Mouse (Mus musculus) gastrocnemius, adult 18-20 months (tissue): ENCODE measurements around the gene Otx2. TPM values are rescaled to one million over a fixed set of nuclear protein-coding genes. Genes with fewer than 3 reads are reported as not detected.
"Not testable (repeated sequence)": the region's sequence is repeated elsewhere in the genome, so short reads cannot be mapped to it uniquely, and the experiment has no call there.

Source experiments
- DNase-seq: peaks from one replicate; pipeline ENCODE4 v3.0.0; 2021; ENCODE audit warnings: low spot score
- total RNA-seq, 2 experiments: library from RNA; stranded (reverse); gene quantifications; 2 replicates each; pipeline ENCODE4 v1.2.3; 2021

The Otx2 gene
- total RNA-seq, 2 experiments from 2014 or later = not detected

GRCm38 (mm10) chr14:48655073-48655791, 18.4 kb downstream of the Otx2 start:
- DNase-seq = no peak

GRCm38 (mm10) chr14:48654551-48655072, 19.0 kb downstream of the Otx2 start:
- no peak for DNase-seq

GRCm38 (mm10) chr14:48653676-48654510, 19.7 kb downstream of the Otx2 start:
- DNase-seq = no peak

GRCm38 (mm10) chr14:48653081-48653480, 20.5 kb downstream of the Otx2 start:
- no peak for DNase-seq

DNA sequence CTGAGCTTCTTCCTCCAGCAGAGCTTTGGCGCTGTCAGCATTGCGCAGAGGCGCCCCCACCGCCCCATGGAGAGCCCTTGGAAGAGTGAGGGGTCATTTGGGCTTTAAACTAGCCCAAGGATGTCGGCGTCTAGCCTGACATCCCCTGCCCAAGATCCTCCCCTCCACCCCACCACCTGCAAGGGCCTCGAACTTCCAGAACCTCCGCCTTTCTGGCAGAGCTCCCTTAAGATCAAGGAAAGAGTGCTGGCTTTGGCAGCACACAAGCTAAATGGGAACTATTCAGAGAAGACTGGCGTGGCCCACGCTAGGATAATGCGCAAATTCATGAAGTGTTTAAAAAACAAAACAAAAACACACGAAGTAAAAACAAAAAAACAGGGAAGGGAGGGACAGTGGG, 21.4 kb downstream of the Otx2 start:
- DNase-seq = no peak

DNA sequence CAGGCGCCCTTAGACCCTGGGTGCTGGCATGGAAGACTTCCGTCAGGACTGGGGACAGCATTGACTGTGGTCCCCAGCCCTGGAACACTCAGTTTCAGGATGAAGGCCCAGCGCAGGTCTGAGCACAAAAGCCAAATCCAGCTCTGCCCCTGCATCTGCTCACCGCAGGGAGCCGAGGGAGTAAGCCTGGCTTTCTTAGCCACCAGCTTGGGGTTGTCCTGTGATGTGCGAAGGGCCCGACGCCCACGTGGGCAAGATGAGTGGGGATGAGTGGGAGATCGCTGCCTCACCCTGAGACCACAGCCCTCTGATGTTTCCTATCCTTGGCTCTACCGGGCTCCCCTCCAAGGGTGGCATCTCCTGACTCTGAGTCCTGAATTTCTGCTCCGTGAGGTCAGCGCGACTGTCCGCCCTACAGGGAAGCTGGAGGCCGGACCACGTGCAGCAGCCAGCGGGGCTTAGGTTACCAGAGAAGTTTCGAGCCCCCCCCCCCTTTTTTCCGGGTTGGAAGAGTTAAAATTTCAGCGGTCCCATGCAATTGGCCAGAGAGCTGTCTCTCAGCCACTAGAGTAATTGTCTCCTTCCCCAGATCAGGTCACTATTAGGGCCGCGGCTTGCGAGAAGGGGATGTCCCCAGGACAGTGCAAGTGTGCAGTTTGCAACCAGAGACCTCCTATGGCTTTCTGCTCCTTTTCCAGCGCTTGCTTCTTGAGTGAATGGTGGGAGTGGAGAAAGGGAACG, 22.0 kb downstream of the Otx2 start:
- DNase-seq = no peak

DNA sequence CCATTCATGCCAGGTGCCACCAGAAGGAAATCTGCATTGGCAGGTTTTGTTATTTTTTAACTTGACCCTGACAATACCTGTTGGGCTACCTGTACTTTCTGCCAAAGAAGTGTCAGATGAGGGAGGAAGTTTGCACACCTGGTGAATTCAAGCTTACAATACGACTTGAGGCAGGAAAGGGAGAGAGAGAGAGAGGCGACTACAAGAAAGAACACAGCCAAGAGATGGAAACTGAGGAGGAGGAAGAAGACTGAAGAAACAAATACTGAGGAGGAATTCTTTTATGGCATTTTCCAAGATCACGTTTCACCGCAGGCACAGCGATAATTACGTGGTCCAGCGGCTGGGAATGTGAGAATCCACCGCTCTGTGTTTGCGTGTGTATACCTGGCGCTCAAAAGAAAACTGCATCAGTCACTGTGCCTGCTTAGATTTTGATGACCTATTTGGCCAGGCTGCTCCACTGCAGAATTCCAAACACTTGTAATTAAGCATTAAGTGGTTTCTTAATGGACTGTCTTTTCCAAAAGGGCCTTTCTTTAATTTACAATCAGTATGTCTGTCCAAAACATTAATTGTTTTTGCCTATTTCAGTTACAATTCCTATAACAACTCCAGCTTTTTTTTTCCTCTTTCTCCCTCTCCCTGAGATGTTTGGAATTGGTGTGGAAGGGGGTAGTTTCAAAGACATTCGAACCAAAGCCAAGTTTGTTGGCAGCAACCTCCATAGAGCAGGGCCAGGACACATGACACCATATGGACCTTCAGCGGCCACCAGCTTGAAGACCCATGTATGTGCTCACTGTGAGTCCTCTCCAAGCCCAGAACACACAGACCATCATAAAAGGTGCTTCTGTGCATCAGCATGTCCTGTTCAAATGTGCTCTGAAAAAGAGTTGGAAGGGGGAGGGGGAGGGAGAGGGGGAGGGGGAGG, 31.9 kb downstream of the Otx2 start:
- no peak for DNase-seq

- no peak for DNase-seq
These were observed 40.5 kb downstream of the Otx2 start for GRCm38 (mm10) chr14:48633141-48633540.

GRCm38 (mm10) chr14:48632335-48632734, 41.3 kb downstream of the Otx2 start:
- DNase-seq = no peak

GRCm38 (mm10) chr14:48631486-48631885, 42.1 kb downstream of the Otx2 start:
- no peak for DNase-seq

DNA sequence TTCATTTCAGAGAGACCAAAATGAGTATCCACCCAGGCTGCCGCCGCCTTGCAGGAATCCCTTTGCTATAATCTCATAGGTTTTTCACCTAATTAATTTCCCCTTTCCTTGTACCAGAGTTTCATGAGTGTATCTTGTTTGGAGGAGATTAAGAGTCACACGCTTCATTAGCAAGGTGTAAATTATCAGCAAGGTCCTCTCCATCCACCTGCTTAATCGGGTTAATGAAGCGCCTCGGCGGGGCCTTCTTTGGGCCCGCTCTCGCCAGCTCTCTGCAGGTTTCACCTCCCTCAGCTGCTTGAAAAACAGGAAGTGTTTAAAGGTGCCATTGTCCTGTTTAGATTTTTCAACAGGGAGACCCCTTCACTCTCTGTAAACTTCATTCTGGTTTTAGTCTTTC, 44.2 kb downstream of the Otx2 start:
- no peak for DNase-seq

GRCm38 (mm10) chr14:48626271-48626670, 47.3 kb downstream of the Otx2 start:
- DNase-seq = no peak

- DNase-seq = no peak
These were observed 48.3 kb downstream of the Otx2 start for GRCm38 (mm10) chr14:48625331-48625694.

DNA sequence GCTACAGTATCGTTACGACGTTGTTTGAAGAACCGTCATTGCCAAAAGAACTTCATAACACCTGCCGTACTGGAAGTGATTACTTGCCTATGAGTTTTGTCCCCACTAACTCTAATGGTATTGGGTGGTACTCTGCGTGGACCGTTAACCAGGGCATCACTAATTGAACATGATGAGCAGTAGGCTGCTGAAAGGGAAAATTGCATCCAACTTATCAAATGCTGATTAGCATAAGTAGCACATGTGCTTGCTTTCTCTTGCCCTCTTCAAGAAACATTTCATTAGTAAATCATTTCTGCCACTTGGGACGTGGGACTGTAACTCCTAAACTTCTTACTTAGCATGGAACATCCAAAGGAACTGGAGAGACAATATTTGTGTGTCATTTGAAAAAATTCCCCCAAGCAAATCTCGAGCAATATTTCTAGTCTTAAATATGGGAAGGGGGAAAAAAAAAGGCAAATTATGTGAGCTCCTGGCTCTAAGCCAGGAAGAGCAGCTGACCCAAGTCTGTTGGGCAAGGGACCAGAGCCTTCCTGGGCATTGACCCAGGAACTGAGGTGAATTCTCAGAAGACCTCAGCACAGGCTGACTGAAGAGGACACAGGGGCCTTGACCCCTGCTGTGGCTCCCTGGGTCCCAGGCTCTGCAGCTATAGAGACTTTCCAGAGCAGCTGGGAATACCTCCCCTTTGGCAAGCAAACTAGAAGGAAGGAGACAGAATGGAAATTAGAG, 48.9 kb downstream of the Otx2 start:
- DNase-seq = no peak

- not testable (repeated sequence) for DNase-seq
These were observed 50.9 kb downstream of the Otx2 start for GRCm38 (mm10) chr14:48622726-48623125.

DNA sequence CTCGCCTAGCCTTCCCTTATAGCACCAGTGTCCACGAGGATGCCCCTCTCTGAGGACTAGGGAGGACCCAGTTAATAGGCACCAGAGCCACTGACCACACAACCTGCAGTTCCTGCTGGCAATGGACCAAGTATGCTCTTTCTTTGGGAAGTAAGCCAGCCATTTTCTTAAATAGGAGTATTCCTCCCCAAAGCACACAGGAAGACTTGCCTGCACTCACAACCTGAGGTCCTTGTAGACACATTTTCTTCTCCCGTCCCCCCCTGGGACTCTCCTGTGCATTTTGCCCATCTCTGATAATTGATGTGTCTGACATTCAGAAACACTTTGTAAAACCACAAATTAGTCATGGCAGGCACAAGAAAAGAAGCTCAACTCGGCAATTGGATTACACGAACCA, 57.3 kb downstream of the Otx2 start:
- DNase-seq = no peak

- DNase-seq = no peak
These were observed 64.8 kb downstream of the Otx2 start for GRCm38 (mm10) chr14:48608641-48609310.
